Mouse (Mus musculus) embryonic fibroblast, embryonic 13.5 days (primary cell): ENCODE data around the gene Zswim7. TPM values are rescaled to one million over a fixed set of nuclear protein-coding genes. Genes with fewer than 3 reads are reported as not detected.

Source experiments
- H3K27ac ChIP-seq: 2 replicates; pipeline ENCODE4 v1.5.1; 2012; ENCODE audit warnings: low read length, control low read depth, inconsistent platforms; ENCODE audit not compliant: insufficient read depth
- H3K4me1 ChIP-seq: 2 replicates; pipeline ENCODE4 v1.6.1; 2011; ENCODE audit warnings: low read length; ENCODE audit not compliant: control insufficient read depth, insufficient read depth
- H3K4me3 ChIP-seq: 2 replicates; pipeline ENCODE4 v1.5.1; 2011; ENCODE audit warnings: mild to moderate bottlenecking, control low read depth, low read length; ENCODE audit not compliant: insufficient read depth
- CTCF ChIP-seq: IDR thresholded peaks from 2 replicates; pipeline ENCODE4 v1.5.1; 2011; ENCODE audit warnings: mild to moderate bottlenecking, control low read depth, low read length, moderate library complexity, borderline replicate concordance; ENCODE audit not compliant: insufficient read depth
- POLR2A ChIP-seq: IDR thresholded peaks from 2 replicates; pipeline ENCODE4 v1.6.1; 2011; ENCODE audit warnings: low read depth, mild to moderate bottlenecking, control low read depth, low read length, moderate library complexity
- polyA plus RNA-seq: library from polyadenylated mRNA; stranded (reverse); fragments of >200 nt; gene quantifications from 2 replicates; pipeline ENCODE4 v1.2.4, GENCODE M21; 2011; ENCODE audit warnings: low read depth; ENCODE audit not compliant: missing spikeins, insufficient read length

Gene Zswim7
- polyA plus RNA-seq, 1 experiment, result 14.5 TPM

GRCm38 (mm10) chr11:62243871-62244270 lies 37.3 kb downstream of the Zswim7 start:
- Histone ChIP-seq H3K4me3 (no peak overlapping the region), H3K4me1 (no peaks in the 10 kb centered on the region), H3K27ac (no peak overlapping the region)
- no peak for TF ChIP-seq CTCF
- TF ChIP-seq POLR2A, result no peak

GRCm38 (mm10) chr11:62240631-62241261 lies 40.4 kb downstream of the Zswim7 start:
- no peak for TF ChIP-seq CTCF
- no peak for TF ChIP-seq POLR2A

GRCm38 (mm10) chr11:62224797-62225196 lies 56.4 kb downstream of the Zswim7 start:
- Histone ChIP-seq H3K4me1 (peaks cover 14% of the 10 kb centered on the region; the same call in 1 of the 2 replicates), H3K4me3 (no peak overlapping the region)
- TF ChIP-seq CTCF (no peak), POLR2A (no peak)

More at GRCm38 (mm10) chr11:62240631-62241261, 40.4 kb downstream of the Zswim7 start:
- no peak overlapping the region for H3K4me3 ChIP-seq
- H3K4me1 ChIP-seq, result 0 out of 2 replicates have a peak, but pooled peaks cover 2% of the 10 kb centered on the region
- no peak overlapping the region for H3K27ac ChIP-seq

GRCm38 (mm10) chr11:62223962-62224361 lies 57.2 kb downstream of the Zswim7 start:
- peaks cover 14% of the 10 kb centered on the region; the same call in 1 of the 2 replicates for H3K4me1 ChIP-seq
- TF ChIP-seq POLR2A (no peak), CTCF (no peak)

More at GRCm38 (mm10) chr11:62224797-62225196, 56.4 kb downstream of the Zswim7 start:
- H3K27ac ChIP-seq, result no peak overlapping the region

GRCm38 (mm10) chr11:62223416-62223815 lies 57.8 kb downstream of the Zswim7 start:
- no peak overlapping the region for H3K4me3 ChIP-seq
- 0 out of 2 replicates have a peak overlapping the region, but pooled peaks have one; percentile 12 for H3K27ac ChIP-seq
- H3K4me1 ChIP-seq, result peaks cover 14% of the 10 kb centered on the region; the same call in 1 of the 2 replicates
- TF ChIP-seq CTCF (no peak), POLR2A (no peak)

More at GRCm38 (mm10) chr11:62223962-62224361, 57.2 kb downstream of the Zswim7 start:
- Histone ChIP-seq H3K27ac (peak overlapping the region; percentile 20; the same call in 1 of the 2 replicates), H3K4me3 (no peak overlapping the region)

- TF ChIP-seq CTCF (no peak), POLR2A (no peak)
- H3K27ac ChIP-seq, result peak overlapping the region; percentile 32; the same call in 1 of the 2 replicates
- H3K4me3 ChIP-seq, result no peak overlapping the region
- peaks cover 21% of the 10 kb centered on the region for H3K4me1 ChIP-seq
Observed at GRCm38 (mm10) chr11:62220756-62221510, 60.2 kb downstream of the Zswim7 start.

- Histone ChIP-seq H3K4me3 (no peak overlapping the region), H3K4me1 (peaks cover 13% of the 10 kb centered on the region), H3K27ac (peak overlapping the region; percentile 77; the same call in 1 of the 2 replicates)
- TF ChIP-seq POLR2A (no peak), CTCF (no peak)
Observed at GRCm38 (mm10) chr11:62217751-62218150, 63.4 kb downstream of the Zswim7 start.

Other genes with a start within 250 kb of the Zswim7 start
- gene Adora2b, start 32.4 kb downstream of the Zswim7 start, polyA plus RNA-seq, result 7.5 and 14.5 TPM in 2 replicates
- 46.3 and 50.5 TPM in 2 replicates for gene Ttc19, start 98 bp upstream of the Zswim7 start, polyA plus RNA-seq
- 4.5 and 6.7 TPM in 2 replicates for gene Pigl, start 177.1 kb upstream of the Zswim7 start, polyA plus RNA-seq
- gene Ncor1, start 177.2 kb upstream of the Zswim7 start, polyA plus RNA-seq, result 179 and 225 TPM in 2 replicates